Mouse (Mus musculus) thymus, adult 2 months (tissue): ENCODE results near the gene B9d2. TPM values are rescaled to one million over a fixed set of nuclear protein-coding genes. Genes with fewer than 3 reads are reported as not detected.
A peak's percentile ranks its signal among the peaks of the same experiment; 100 is the strongest.

Source experiments
- DNase-seq: peaks from one replicate; pipeline ENCODE4 v3.0.0; 2021
- H3K27ac ChIP-seq: fragments of 200-500 bp; 2 replicates; pipeline ENCODE4 v1.5.1; 2012; ENCODE audit warnings: low read length, control low read depth; ENCODE audit not compliant: control insufficient read depth, insufficient read depth
- H3K27me3 ChIP-seq: fragments of 200-500 bp; 2 replicates; pipeline ENCODE4 v1.6.1; 2012; ENCODE audit warnings: mild to moderate bottlenecking, low read length, moderate library complexity, mixed read lengths; ENCODE audit not compliant: control insufficient read depth, insufficient read depth
- H3K36me3 ChIP-seq: fragments of 200-500 bp; 2 replicates; pipeline ENCODE4 v1.6.1; 2012; ENCODE audit warnings: mild to moderate bottlenecking, low read length, moderate library complexity; ENCODE audit not compliant: control insufficient read depth, insufficient read depth
- H3K4me1 ChIP-seq: fragments of 200-500 bp; replicated peaks from 2 replicates; pipeline ENCODE4 v1.6.1; 2012; ENCODE audit warnings: low read length; ENCODE audit not compliant: control insufficient read depth, insufficient read depth
- H3K4me3 ChIP-seq: fragments of 200-500 bp; 2 replicates; pipeline ENCODE4 v1.5.1; 2012; ENCODE audit warnings: mild to moderate bottlenecking, low read length, control low read depth, moderate library complexity; ENCODE audit not compliant: control insufficient read depth, insufficient read depth
- CTCF ChIP-seq: fragments of 200-500 bp; IDR thresholded peaks from 2 replicates; pipeline ENCODE4 v1.5.1; 2012; ENCODE audit warnings: mild to moderate bottlenecking, control low read depth, low read length, moderate library complexity, borderline replicate concordance; ENCODE audit not compliant: control insufficient read depth, poor library complexity, insufficient read depth; ENCODE audit errors: extremely low read depth
- POLR2A ChIP-seq: fragments of 200-500 bp; IDR thresholded peaks from 2 replicates; pipeline ENCODE4 v1.6.1; 2012; ENCODE audit warnings: mild to moderate bottlenecking, low read length, control low read depth, moderate library complexity; ENCODE audit not compliant: control insufficient read depth, poor library complexity, insufficient read depth; ENCODE audit errors: extremely low read depth
- WGBS: fragments of 180-500 bp; shearing (Covaris S2); methylation state at CpG from one replicate; pipeline ENCODE4 v1.1.7; 2018; 5-methylcytosine and 5-hydroxymethylcytosine counted together
- polyA plus RNA-seq: library from polyadenylated mRNA; depleted of rRNA; stranded (reverse); fragments of >200 nt; gene quantifications from 2 replicates; pipeline ENCODE4 v1.2.3, GENCODE M21; 2012

B9d2 gene
- polyA plus RNA-seq, 1 experiment: 164 TPM

- H3K4me3 ChIP-seq: no peak overlapping the region
- no peak overlapping the region for H3K27ac ChIP-seq
- 41% methylated on average over 14 of the region's 14 CpGs for WGBS
Measured at GRCm38 (mm10) chr7:25645074-25645473, 35.5 kb upstream of the B9d2 start.

GRCm38 (mm10) chr7:25647574-25648123, 32.9 kb upstream of the B9d2 start:
- H3K4me1 ChIP-seq: peaks cover 74% of the 10 kb centered on the region
- TF ChIP-seq POLR2A: peak; percentile 38; the same call in 1 of the 2 replicates
- TF ChIP-seq CTCF: peak; percentile 87
- no peak overlapping the region for H3K4me3 ChIP-seq
- DNase-seq: peak; percentile 79
- WGBS: 4% methylated on average over 5 of the region's 5 CpGs
- H3K36me3 ChIP-seq: no peaks in the 10 kb centered on the region
- H3K27ac ChIP-seq: peak overlapping the region; percentile 99
- no peaks in the 10 kb centered on the region for H3K27me3 ChIP-seq

More at GRCm38 (mm10) chr7:25645074-25645473, 35.5 kb upstream of the B9d2 start:
- peaks cover 60% of the 10 kb centered on the region for H3K4me1 ChIP-seq
- H3K27me3 ChIP-seq: no peaks in the 10 kb centered on the region
- no peaks in the 10 kb centered on the region for H3K36me3 ChIP-seq
- TF ChIP-seq CTCF (no peak), POLR2A (no peak)
- peak; percentile 35 for DNase-seq

- no peak for TF ChIP-seq POLR2A
- no peak for TF ChIP-seq CTCF
- Histone ChIP-seq H3K27ac (peak overlapping the region; percentile 99), H3K36me3 (no peaks in the 10 kb centered on the region), H3K27me3 (no peaks in the 10 kb centered on the region), H3K4me1 (peaks cover 63% of the 10 kb centered on the region), H3K4me3 (no peak overlapping the region)
- no peak for DNase-seq
- 33% methylated on average over 5 of the region's 5 CpGs for WGBS
Measured at GRCm38 (mm10) chr7:25649839-25650238, 30.7 kb upstream of the B9d2 start.

GRCm38 (mm10) chr7:25651281-25651680, 29.3 kb upstream of the B9d2 start:
- 17% methylated on average over 8 of the region's 8 CpGs for WGBS
- Histone ChIP-seq H3K27me3 (no peaks in the 10 kb centered on the region), H3K4me1 (peaks cover 49% of the 10 kb centered on the region), H3K4me3 (no peak overlapping the region), H3K27ac (peak overlapping the region; percentile 20; the same call in 1 of the 2 replicates), H3K36me3 (no peaks in the 10 kb centered on the region)
- no peak for TF ChIP-seq POLR2A
- TF ChIP-seq CTCF: no peak
- DNase-seq: peak; percentile 54

GRCm38 (mm10) chr7:25652244-25652759, 28.3 kb upstream of the B9d2 start:
- H3K4me1 ChIP-seq: peaks cover 39% of the 10 kb centered on the region
- H3K27ac ChIP-seq: no peak overlapping the region
- H3K36me3 ChIP-seq: no peaks in the 10 kb centered on the region
- no peaks in the 10 kb centered on the region for H3K27me3 ChIP-seq
- no peak for DNase-seq
- TF ChIP-seq CTCF (no peak), POLR2A (no peak)
- H3K4me3 ChIP-seq: no peak overlapping the region
- 44% methylated on average over 12 of the region's 12 CpGs for WGBS

- DNase-seq: no peak
- Histone ChIP-seq H3K36me3 (no peaks in the 10 kb centered on the region), H3K27ac (no peak overlapping the region), H3K4me1 (peaks cover 18% of the 10 kb centered on the region), H3K4me3 (no peak overlapping the region), H3K27me3 (no peaks in the 10 kb centered on the region)
- TF ChIP-seq POLR2A (no peak), CTCF (no peak)
- WGBS: 86% methylated on average over 11 of the region's 11 CpGs
Measured at GRCm38 (mm10) chr7:25655601-25656428, 24.8 kb upstream of the B9d2 start.
